Mouse (Mus musculus): Measurements from ENCODE around the gene Lrrc4. TPM values are rescaled to one million over a fixed set of nuclear protein-coding genes. Genes with fewer than 3 reads are reported as not detected.

Gene Lrrc4
- total RNA-seq (2022) = under 1 TPM; 0.22 to 0.38 (median 0.23) TPM

- DNase-seq (ENCODE audit: low spot score in 2 of 2) = no peak
These were observed at the start of gene Lrrc4 for GRCm38 (mm10) chr6:28831011-28831853. Lrrc4 (minus strand) TSS chr6:28831747.

DNA sequence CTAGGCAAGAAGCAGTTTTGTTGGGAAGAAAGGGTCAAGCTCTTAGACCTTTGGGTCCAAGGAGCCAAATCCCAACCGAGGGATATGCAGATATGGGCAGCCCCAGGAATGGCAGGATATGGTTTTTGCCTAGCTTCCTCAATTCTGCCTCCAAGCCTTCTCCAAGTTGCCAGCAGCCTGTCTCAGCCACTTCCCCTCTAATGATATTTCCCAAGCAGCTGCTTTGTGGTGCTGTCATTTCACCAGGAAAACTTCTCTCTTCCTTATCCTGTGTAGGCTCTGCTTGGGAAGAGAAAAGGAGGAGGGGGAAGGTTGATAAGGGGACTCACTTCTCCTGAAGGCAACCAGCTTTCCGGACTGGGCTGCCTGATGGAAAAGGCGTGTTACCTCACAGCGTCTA is 49.4 kb upstream of the Lrrc4 start:
- no peak for DNase-seq (ENCODE audit: low spot score in 2 of 2)

DNA sequence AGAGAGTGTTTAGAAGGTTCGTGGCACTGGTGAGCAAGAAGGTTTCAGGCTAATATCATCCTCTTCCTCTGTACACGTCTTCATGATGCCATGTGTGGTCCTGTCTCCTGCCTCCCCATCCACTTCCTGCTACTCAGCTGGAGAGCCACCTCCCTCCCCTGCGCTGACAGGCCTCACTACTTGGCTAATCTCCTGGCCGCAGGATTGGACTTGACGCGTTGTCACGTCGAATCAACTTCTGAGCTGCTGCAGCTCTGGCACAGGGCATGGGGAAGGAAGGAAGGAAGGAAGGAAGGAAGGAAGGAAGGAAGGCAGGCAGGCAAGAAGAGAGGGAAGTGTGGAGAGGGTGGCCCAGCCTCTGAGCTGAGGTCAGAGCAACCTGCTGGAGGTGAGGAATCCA is 47.8 kb upstream of the Lrrc4 start:
- no peak for DNase-seq (ENCODE audit: low spot score in 2 of 2)

DNA sequence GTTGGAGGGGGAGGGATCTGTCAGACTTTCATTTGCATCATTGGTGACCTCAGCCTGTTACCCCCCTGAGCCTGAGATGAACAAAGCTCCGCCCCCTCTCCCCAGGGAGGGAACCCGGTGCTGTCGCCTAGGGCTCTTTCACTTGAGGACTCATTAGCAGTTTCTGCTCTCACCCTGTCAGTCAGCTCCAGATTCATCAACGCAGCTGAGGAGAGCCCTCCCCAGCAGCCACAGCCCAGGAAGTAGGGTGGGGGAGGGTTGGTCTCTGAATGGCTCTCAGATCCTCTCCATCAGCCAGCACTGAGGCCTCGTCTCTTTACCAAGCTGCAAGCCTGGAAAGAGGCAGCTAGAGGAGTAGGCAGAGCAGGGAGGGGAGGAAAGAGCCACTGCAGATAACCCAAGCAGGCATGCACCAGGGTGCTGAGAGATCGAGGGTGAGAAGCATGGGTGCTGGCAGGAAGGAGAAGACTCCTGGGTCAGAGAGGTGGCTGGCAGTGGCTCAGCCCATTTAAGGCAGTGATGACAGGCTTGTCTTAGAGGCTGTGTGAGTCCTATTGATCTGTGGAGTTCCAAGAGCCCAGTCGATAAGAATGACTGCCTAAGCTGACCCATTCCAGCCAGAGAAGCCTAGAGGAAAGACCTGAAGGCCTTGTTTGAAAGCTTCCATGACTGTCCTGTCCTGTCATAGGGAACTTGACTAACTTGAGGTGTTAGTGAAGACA is 46.6 kb upstream of the Lrrc4 start:
- DNase-seq (ENCODE audit: low spot score in 2 of 2) = no peak

DNA sequence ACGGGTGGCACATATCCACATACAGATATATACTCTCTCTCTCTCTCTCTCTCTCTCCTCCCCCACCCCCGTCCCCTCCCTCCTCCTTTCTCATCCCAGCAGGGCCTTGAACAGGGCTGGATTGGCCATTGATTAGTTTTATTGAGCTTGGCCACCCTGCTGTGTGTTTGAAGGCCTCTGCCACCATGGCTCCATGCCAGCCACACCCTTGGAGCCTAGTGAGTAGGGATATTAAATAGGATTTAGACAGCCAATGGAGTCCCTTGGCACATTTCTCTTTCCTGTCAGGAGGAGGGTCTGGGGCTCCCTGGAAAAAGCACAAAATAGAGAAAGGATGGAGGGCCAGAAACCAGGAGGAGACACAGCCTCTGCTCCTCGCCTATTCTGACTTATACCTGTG is 44.9 kb upstream of the Lrrc4 start:
- no peak for DNase-seq (ENCODE audit: low spot score in 2 of 2)

DNA sequence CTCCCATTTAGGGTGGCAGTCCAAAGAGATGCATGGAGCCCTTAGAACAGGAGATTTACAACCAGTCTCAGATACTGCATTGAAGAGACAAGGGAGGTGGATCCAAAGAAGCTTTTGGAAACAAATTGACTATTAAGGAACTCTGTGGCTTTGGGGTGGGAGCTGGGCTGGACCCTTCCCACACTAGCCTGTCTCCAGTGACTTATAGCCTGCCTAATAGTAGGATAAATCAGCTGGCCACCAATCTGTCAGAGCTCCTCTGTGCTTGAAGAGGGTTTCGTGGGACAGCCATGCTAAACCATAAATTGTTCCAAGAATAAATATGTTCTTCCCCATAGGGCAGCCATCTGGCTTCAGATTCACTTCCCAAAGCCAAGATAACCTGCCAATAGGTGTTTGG is 43.8 kb upstream of the Lrrc4 start:
- no peak for DNase-seq (ENCODE audit: low spot score in 2 of 2)

- DNase-seq (ENCODE audit: low spot score in 2 of 2) = no peak
These were observed 43.2 kb upstream of the Lrrc4 start for GRCm38 (mm10) chr6:28874759-28875158.

- no peak for DNase-seq (ENCODE audit: low spot score in 2 of 2)
These were observed 42.5 kb upstream of the Lrrc4 start for GRCm38 (mm10) chr6:28874053-28874452.

- no peak for DNase-seq (ENCODE audit: low spot score in 2 of 2)
These were observed 40.9 kb upstream of the Lrrc4 start for GRCm38 (mm10) chr6:28872421-28872795.

- DNase-seq (ENCODE audit: low spot score in 2 of 2) = no peak
These were observed 40.3 kb upstream of the Lrrc4 start for GRCm38 (mm10) chr6:28871725-28872420.

- no peak for DNase-seq (ENCODE audit: low spot score in 2 of 2)
These were observed 36.1 kb upstream of the Lrrc4 start for GRCm38 (mm10) chr6:28867516-28868251.

GRCm38 (mm10) chr6:28866206-28866605 is 34.7 kb upstream of the Lrrc4 start:
- no peak for DNase-seq (ENCODE audit: low spot score in 2 of 2)

- no peak for DNase-seq (ENCODE audit: low spot score in 2 of 2)
These were observed 33.6 kb upstream of the Lrrc4 start for GRCm38 (mm10) chr6:28865112-28865511.

DNA sequence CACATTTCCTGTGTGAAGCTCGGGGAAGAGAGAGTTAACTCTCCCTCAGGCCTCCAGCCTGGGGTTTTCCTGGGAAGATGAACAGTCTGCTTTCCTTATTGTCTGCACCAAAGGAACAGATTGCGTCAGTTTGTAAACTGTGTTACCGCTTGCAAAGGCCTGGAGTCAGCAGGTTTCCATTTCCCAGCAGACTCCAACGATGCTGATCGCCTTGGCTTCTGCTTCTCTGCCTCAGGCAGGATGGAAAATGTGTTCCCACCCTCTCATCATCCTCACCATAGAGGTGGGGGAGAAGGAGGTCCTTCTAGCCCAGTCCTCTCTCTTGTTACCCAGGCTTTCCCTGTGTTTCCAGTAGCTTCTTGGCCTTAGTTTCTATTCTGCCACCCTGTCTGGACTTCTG is 33.1 kb upstream of the Lrrc4 start:
- DNase-seq (ENCODE audit: low spot score in 2 of 2) = no peak

DNA sequence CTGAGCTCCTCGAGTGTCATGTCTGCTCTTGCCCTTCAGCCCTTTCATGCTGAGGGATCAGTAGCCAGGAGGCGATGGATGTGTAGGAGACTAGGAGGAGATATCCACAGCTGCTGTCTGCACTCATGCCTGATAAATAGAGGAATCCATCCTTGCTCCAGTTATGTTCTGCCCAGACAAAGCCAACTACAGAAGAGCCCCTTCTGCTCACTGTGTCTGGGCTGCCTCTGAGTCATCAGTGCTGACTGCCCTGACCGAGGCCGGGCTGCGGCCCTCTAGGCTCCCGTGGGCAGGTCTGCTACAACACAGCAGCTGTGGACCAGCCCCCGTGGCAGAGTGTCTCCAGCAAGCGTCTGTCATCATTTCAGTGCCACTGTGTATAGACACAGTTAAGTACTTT is 30.8 kb upstream of the Lrrc4 start:
- no peak for DNase-seq (ENCODE audit: low spot score in 2 of 2)

DNA sequence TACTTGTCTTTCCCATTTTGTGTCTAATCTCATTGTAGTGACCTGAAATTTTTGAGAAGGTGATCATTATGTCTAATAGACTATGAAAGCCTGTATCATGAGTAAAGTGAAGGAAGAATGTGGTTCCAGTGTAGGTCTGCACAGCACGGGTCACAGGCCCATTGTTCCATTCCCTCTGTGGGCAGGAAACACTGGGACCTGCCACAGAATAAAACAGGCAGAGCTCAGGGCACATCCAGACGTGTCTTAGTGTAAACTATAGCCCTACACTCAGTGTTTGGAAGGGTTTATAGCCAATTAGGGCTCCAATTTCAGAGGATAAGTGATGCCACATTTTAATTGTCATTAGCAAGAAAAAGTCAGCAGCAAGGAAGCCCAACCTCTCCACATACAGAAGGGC is 29.4 kb upstream of the Lrrc4 start:
- no peak for DNase-seq (ENCODE audit: low spot score in 2 of 2)

DNA sequence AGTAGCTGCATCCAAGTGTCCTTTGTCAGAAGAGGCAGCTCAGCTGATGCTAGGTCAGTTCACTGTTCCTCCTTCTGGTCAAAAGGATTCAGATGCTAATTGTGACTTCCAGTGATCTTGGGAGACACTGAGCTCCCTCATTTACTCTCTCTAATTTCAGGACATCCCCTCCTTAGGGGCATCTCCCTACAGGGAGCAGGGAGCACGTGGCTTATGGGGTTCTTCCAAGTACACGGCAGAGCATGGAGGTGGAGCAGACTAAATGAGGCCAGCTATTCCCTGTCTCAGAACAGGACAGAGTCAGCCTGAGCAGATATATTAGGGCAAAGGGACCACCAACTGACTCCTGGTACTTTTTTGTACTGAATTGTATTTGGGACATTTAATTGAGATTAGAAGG is 28.9 kb upstream of the Lrrc4 start:
- DNase-seq (ENCODE audit: low spot score in 2 of 2) = no peak

- DNase-seq (ENCODE audit: low spot score in 2 of 2) = no peak
These were observed 27.5 kb upstream of the Lrrc4 start for GRCm38 (mm10) chr6:28859094-28859493.

DNA sequence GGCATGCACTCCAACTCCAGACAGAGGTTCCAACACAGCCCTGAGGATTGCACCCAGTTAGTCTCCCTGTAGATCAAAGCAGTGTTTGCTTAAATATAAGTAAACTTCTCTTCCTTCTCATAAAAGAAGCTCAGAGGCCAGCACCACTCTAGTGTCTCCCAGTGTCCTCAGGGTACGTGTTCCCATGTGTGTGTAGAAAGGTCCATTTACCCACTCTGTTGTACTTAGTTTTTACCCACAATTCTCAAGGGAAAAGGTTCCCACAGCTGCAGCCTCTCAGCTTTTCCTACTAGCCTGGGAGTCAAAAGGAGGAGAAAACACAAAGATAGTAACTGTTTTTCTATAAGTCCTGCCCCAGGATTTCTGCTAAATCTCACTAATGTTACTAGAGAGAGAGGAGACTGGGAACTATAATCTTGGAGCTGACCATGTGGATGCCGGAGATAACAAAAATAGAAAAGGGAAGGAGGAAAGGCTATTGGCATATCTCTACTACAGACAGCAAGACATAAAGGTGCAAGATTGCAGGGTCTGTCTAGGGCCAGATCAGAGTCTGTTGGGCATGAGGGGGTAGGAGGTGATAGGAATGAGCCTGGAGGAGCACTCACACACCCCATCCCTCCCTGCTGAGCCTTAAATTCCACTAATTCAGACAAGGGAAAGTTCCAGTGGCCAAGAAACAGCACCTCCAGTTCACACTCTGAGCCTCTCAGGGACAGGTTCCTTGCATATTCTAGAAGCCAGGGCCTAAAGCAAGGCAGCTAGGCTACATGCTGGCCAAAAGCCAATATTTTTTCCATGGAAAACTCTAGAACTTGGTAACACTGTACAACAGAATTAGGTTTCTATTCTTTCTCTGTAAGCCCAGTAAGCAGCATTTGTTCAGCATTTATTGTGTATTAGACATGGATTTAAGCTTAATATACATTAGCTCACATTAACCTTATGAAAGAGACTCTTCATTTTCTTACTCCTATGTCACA is 25.9 kb upstream of the Lrrc4 start:
- no peak for DNase-seq (ENCODE audit: low spot score in 2 of 2)

DNA sequence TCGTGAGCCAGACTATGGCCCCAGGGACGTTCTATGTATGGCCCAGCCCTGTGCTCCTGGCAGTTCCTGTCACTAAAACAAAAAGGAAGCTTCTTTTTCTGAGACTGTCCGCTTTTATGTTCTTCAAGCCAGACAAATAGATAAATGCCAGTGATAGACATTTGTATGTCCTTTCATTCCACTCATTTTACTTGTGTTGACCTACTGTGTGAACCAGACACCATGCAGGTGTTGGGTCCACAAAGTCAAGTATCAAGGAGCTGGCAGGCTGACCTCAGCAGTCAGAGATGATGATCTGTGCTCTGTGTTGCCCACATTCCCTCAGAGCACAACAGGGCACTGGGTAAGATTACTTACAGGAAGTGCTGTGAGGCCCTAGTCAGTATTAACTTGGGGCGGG is 25.2 kb upstream of the Lrrc4 start:
- DNase-seq (ENCODE audit: low spot score in 2 of 2) = no peak
